Mouse (Mus musculus) thymus, postnatal 25 days (tissue): ENCODE data around the gene Lrrc27.

ENCODE experiments used
- DNase-seq: peaks from one replicate; pipeline ENCODE4 v3.0.0; 2022

Lrrc27 gene

GRCm38 (mm10) chr7:139212754-139213745 lies at the start of gene Lrrc27, which contains the start of gene Stk32c:
Lrrc27 (plus strand) TSS chr7:139212988.
Stk32c (minus strand) TSS chr7:139213307.
- peak; percentile 98 for DNase-seq

GRCm38 (mm10) chr7:139164410-139164809 lies 48.4 kb upstream of the Lrrc27 start:
- no peak for DNase-seq

- no peak for DNase-seq
Observed at GRCm38 (mm10) chr7:139169143-139169542, 43.6 kb upstream of the Lrrc27 start.

- no peak for DNase-seq
Observed at GRCm38 (mm10) chr7:139179299-139179698, 33.5 kb upstream of the Lrrc27 start.

- no peak for DNase-seq
Observed at GRCm38 (mm10) chr7:139180058-139180457, 32.7 kb upstream of the Lrrc27 start.

- DNase-seq: no peak
Observed at GRCm38 (mm10) chr7:139184396-139184795, 28.4 kb upstream of the Lrrc27 start.

GRCm38 (mm10) chr7:139184846-139185245 lies 27.9 kb upstream of the Lrrc27 start:
- DNase-seq: no peak

DNA sequence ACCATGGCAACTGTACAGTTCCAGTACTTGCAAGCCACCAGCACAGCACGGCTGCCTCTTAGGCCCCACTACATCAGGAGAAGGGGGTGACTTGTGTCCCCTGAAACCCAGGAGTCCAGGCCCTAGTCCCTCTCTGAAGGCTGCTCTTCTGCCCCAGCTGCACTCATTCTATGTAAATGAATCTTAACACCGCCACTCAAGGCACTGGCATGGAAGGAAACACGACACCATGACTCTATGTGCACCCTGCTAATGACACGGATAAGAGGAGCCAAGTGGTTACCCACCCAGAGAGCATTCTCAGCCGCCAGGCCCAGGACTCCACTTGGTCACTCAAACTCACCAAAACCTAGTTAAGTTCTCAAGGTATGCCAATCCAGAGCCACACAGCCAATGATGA lies 26.8 kb upstream of the Lrrc27 start:
- DNase-seq: no peak

DNA sequence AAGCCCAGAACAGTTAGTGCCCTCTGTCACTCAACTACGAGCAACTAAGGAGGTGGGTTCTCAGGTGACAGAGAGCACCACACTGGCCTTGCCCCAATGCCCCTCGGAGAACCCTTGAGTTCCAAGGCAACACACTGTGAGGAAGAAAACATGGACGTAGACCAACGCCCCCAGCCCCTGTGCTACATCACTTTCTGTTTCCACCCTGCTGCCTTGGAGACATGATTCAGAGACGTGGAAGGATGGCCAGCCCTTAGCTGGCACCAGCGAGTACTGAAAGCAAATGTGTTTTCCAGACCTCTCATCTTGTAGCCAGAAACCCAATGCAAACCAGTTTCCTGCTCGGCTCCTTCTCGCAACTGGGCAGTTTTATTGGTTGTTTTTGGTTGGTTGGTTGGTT lies 26.4 kb upstream of the Lrrc27 start:
- no peak for DNase-seq

GRCm38 (mm10) chr7:139187277-139187676 lies 25.5 kb upstream of the Lrrc27 start:
- DNase-seq: no peak

GRCm38 (mm10) chr7:139187771-139188633 lies 24.8 kb upstream of the Lrrc27 start:
- peak; percentile 12 for DNase-seq

DNA sequence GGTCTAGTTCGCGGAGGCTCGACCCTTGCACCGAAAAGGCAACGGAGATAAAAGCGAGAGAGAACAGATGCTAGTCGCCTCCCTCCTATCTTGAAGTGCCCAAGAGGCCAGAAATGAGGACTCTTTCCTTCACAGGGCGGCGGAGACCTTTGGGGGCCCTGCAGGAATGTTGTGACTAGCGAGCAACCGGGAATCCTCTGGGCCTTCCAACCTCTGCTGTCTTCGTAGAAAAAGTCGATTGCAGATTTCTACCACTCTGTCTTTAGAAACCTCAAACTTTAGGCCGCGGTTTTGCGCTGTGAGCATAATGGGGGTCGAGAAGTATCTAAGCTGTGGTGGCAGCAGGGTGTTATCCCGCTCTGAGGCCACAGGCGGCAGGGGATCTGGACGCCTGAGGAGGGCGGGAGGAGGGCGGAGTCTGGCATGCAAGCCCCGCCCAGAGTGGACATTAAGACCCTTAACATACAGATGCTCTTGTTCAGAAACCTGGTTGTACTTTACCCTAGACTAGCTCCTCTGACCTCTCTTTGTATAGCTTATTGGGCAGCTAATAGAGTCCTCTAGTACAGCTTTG lies 24.1 kb upstream of the Lrrc27 start:
- no peak for DNase-seq

DNA sequence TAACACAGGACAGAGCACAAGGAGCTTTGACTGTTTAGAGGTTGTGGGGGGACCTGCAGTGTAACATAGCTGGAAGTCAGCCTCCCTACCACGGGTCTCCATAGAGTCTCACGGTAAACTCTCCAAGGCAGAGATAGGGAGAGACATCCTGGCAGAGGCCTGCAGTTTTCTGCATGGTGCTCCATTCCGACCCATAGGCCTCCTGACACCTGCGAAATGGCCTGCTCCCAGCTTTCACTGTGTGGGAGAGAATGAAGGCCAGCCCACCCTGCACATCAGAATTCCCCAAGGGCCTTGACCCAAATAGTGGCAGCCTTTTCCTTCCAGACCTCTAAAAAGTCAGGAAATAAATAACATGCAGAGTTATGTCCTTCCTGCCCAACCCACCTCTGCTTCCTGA lies 22.2 kb upstream of the Lrrc27 start:
- no peak for DNase-seq

GRCm38 (mm10) chr7:139191619-139192018 lies 21.2 kb upstream of the Lrrc27 start:
- DNase-seq: peak; percentile 16

- no peak for DNase-seq
Observed at GRCm38 (mm10) chr7:139197022-139197421, 15.8 kb upstream of the Lrrc27 start.

- DNase-seq: no peak
Observed at GRCm38 (mm10) chr7:139200108-139200507, 12.7 kb upstream of the Lrrc27 start.

DNA sequence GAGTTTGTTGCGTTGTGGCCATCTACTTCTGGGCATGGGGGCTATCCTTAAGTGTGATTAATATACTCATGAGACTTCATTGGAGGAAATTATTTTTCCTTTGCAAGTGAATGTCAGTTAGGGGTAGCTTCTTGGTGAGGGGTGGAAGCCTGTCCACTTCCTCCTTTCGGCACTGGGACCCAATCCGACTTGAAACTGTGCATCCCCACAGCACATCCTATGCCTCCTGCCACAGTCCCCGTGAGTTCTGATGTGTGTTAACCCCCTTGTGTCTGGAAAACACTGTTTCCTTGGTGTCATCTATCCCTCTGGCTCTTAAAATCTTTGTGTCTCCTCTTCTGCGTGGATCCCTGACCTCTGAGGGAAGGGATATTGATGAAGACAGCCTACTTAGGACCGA lies 11.6 kb upstream of the Lrrc27 start:
- DNase-seq: no peak

DNA sequence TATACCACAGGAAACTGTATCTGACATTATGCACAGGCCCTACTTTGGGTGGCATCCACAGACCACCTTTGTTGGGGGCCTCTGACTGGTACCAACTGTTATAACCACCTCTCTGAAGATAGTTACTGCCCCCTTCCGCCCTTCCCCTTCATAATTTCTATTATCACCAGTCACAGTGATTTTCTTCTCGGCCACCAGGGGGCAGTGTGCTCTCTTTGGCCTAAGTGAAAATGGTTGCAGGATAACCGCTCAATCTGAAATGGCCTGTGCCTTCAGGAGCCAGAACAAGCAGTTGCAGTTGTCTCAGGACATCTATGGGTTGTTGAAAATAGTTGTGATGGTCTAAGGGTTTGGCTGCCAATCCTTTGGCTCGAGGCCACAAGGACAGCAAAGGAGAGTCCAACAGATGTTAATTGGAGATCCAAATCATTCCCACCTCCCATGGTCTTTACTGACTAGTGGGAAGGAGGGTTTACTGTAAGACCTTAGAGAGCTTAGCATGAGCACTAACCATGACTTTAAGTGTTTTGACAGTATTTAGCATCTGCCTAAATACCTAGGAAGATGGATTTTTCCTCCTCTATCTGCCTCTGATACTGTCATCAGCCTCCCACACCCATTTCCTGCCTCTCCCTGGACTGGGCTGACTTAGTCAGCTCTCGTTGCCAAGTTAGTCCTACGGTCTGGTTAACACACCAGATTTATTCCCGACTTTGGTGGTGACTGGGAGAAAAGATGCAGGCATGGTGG lies 4.6 kb upstream of the Lrrc27 start:
- DNase-seq: peak; percentile 57

DNA sequence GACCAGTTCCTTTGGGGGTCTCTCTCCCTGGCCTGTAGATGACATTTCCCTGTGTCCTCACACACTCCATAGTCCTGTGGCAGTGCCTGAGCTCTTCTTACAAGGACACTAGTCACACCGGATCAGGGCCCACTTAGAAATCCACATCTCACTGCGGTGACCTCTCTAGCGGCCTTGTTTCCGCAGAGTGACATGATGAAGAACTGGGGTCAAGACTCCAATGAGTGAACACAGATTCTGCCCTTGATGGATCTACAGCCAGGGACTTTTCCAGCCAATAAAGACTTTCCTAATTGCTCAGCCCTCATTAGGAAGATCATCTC lies 4.1 kb upstream of the Lrrc27 start:
- no peak for DNase-seq

GRCm38 (mm10) chr7:139211761-139212160 lies 1.0 kb upstream of the Lrrc27 start:
- DNase-seq: no peak

DNA sequence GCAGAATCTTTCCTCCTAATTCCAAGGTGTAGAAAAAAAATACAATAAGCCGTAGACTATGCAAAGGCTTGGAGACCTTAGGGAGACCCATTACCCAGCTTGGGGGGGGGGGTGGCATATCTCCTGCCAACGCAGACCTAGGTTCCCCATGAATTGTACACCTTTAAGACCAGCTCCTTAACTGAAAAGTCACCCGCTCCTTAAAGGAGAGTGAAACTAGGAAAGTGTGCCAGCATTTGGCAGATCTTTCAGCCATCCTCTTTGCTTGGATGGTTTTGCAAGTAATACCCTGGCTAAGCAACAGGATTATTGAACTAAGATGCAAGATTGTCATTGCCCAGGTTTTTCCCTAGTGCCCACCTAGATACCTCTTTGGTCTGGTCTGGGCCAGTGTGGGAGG lies 963 bp downstream of the Lrrc27 start:
- DNase-seq: no peak

- DNase-seq: no peak
Observed at GRCm38 (mm10) chr7:139214160-139214559, 1.4 kb downstream of the Lrrc27 start.
